Mouse (Mus musculus): ENCODE results near the gene Sept10.
"Not testable (repeated sequence)": the region's sequence is repeated elsewhere in the genome, so short reads cannot be mapped to it uniquely, and the experiment has no call there.

Sept10 gene

DNA sequence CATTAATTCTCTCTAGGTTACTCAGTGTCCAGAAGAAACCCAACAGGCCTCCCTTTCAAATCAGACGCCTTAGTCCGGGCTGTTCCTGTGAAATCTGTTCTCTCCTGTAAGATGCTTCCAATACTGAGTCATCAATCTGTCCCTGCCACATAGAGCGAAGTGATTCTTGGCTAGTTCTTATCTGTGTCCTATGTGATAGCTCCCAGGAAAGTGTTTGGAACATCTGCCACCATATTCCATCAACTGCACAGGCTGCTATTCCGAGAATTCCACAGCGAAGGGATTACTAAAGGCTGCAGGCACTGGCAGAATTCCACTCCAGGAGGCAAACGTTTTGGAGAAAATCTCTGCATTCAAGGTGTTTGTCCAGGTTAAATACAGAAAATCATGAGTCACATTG lies 94.0 kb downstream of the Sept10 start:
- DNase-seq (ENCODE audit: low read depth, low spot score) = peak; percentile 87

DNA sequence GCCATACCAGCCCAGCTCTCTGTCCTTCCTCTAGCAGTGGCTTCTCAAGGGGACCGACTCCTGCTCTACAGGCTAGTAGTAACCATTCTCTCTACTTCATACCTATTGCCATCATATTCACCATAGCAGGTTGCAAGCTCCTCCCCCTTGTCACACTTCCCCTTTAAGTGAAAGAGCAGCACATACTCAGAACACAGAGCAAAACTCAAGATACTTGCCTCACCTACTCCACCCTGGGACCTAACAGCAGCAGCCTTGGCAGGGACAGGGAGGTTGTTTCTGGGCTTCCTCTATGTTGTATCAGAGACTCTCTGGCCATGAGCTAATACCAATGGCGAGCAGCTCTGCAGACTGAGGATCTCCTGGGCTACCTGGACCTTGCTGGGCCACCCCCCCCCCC lies 96.2 kb downstream of the Sept10 start:
- no peak for DNase-seq (ENCODE audit: low read depth, low spot score)

DNA sequence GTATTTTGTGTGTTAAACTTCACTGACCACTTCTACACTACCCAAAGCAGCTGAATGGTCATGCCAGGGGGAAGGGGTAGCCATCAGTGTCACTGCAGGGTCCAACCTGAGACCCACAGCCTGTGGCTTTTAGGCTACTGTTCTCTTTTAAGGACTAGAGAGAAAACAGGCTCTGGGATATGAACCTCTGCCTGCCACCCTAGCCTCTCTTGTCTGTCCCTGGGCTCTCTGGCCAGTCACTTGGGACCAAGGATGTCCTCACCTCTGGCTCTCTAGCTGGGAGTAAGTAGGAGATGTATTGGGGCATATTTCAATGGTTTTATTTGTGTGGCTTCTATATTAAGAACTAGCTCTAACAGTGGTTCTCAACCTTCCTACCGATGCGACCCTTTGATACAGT lies 101.8 kb downstream of the Sept10 start:
- no peak for DNase-seq (ENCODE audit: low read depth, low spot score)

DNA sequence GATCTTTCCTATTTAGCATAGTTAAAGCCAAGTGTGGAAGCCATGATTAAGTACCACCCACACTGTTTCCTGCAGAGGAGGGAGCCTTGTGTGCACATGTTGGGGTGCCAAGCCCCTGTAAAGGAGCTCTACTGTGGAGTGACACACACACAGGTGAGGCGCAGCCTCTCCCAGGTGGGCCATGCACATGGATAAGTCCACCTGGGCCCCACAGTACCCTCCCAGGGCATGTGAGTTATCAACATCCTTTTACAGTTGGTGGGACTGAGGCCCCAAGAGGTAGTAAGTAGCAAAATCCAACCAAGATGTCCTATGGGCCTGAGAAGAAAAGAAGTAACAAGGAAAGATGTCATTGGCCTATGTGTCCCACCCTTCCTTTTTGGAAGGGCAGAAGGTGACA lies 102.6 kb downstream of the Sept10 start:
- DNase-seq (ENCODE audit: low read depth, low spot score) = no peak

DNA sequence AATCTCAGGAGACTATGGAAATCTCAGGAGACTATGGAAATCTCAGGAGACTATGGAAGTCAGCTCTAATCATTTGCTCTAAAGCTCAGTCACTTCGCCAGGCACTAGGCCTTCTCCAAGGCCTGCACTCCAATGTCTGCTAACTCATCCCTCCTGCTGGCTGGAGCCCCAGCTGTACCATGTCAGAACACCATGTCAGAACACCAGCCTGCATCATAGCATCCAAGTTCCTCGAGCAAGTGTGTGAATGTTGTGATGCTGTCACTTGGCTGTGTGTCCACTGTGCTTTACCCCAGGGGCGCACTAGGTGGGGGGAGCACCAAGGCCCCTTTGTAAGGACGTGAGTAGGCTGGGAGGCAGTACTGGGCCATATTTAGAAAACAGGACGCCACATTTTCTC lies 104.1 kb downstream of the Sept10 start:
- no peak for DNase-seq (ENCODE audit: low read depth, low spot score)

DNA sequence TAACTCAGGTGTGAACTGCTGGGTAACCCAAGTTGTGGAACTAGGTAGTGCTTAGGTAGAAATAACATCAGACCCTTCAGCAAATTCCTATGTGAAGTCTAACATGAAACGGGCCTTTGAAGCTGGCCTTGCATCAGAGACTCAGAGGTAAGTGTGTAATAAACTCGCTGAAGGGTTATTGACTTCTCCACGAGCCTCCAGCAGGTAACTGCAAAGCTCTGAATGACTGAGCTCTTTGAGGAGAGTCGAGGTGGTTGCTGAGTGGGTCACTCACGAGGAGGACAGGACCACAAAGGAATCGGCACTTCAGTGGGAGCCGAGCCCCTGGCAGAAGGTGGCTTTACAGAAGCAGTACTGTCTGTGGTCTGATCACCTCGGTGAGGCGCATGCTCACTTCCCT lies 105.3 kb downstream of the Sept10 start:
- DNase-seq (ENCODE audit: low read depth, low spot score) = no peak

DNA sequence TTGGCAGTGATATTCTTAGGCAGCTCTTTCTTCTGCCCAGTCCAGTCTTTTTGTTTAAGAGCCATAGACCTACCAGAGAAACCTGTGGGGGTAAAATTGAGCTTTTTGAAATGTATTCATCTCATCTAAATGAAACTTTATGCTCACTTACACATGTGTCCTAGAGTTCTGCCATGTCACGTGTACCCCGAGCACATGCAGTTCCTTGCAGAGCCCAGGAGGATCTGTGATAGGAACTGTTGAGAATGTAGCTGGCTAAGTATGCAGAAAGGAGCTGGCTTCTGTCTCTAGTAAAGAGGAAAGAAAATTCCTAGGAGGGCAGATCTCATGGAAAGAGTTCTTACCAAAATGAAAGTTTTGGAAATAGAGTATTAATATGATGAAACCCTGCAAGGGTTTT lies 106.0 kb downstream of the Sept10 start:
- peak; percentile 41 for DNase-seq (ENCODE audit: low read depth, low spot score)

DNA sequence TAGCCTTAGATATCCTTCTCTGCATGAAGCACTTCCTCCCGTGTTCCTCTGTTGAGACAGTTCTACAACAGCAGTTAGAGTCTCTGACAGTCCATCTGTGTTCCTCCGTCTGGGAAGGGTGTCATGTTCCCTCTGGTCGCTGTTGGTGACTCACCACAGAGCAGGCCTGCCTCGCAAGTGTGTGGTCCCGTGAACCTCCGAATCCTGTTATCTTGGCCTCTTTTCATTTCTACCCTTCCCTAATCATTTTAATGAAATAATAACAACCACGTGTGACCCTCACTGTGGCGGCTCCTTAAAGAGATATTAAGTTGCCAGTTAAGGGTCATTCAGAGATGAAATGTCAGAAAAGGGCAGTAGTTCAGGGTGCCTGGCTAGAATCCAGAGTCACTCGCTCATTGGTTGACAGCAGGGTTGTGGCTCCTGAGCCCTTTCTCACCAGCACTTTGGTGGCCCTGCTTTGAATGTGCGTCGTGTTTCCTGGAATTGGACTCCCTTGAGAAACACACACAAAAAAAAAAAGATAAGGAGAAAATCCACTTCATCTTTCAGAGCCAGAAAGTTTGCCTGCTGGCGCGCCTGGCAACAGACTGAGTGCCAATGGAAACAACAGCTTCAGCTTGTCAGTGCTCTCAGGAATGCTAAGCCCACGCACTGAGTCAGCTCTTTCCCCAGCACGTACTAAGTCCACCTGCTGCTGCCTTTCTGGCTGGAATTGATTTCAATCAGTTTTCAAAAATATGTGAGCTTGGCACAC lies 106.9 kb downstream of the Sept10 start:
- DNase-seq (ENCODE audit: low read depth, low spot score) = peak; percentile 95

DNA sequence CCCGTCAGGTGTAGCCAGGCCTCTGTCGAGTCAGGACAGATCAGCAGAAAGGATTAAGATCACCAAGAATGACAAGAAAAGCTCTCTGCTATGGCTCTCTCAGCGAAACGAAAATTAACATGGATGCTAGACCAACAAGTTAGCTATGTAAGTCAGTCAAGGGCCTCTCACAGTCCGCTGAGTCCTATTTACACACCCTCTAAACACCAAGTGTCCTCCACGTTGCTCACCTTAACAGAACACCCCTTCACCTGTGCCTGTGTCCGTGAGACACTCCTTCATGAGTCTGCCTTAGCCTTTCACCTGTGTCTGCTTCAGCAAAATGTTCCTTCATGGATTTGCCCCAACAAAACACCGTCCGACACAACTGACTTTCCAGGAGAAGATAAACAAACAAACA lies 108.3 kb downstream of the Sept10 start:
- DNase-seq (ENCODE audit: low read depth, low spot score) = no peak

DNA sequence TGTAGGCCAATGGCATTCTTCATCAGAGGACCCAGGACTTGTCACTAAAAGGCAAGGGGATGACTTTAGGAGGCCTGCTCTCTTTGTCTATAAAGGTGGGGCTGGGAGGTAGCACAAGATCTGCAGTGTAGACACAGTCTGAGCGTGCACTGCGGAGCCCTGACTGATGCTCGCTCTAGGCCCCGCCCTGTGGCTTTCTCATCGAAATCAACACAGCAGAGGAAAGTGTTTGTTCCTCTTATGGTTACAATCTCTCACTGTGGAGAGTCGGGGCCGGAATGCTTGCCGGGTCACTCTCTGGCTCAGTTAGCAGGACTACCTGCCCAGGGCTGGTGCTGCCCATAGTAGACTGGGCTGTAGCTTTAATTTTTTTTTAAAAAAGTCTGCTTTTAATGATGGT lies 108.9 kb downstream of the Sept10 start:
- DNase-seq (ENCODE audit: low read depth, low spot score) = no peak

DNA sequence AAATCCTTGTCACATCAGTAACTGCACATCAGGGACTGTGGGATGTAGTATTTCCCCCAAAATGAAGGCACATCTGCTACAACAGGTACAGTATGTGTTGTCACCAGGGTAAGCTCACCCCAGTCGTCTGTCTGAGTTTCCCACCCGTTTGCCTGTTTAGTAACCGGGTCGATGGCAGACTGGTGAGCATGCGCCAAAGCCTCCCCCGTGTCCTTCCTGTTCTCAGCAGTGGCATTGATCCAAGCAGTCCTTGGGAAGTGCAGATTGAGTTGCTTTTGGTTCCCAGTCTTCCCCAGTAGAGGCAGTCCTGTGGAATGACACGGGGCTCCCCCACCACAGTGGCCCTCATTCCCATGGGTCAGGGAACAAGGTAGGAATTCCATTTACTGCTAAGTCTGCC lies 111.3 kb downstream of the Sept10 start:
- peak; percentile 56 for DNase-seq (ENCODE audit: low read depth, low spot score)

DNA sequence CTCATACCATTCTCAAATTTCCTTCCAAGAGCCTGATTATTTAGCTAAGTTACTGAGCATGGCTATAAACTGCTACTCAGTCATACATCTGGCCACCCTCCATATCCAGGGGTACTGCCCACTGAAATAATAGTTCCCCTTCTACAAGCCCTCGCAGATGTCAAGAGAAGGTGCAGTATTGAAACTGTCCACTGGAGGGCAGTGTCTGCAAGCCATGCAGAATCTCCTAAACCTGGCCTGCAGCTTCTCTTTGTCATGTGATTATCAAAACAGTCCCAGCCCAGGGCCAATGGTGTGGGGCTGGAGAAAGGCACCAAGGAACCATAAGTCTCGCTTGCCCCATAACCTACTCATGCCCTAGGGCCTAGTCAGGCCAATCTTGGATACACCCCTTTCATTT lies 112.6 kb downstream of the Sept10 start:
- peak; percentile 80 for DNase-seq (ENCODE audit: low read depth, low spot score)

DNA sequence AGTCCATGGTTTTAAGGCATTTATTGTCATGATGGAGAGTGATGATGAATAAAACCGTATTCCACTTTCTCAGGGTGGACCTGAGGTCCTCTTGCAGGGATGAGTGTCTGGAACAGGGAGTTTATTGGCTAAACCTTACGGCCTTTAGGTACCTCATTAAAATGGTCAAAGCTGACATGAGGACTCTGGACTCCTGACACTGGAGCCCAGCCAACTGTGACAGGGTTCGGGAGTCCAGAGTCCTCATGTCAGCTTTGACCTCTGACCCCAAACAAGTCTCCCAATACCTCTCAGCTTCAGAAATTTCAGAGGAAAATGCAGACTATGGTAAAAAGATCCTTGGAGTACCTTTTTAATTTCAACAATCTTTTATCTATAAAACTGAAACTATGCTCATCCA lies 115.0 kb downstream of the Sept10 start:
- no peak for DNase-seq (ENCODE audit: low read depth, low spot score)

DNA sequence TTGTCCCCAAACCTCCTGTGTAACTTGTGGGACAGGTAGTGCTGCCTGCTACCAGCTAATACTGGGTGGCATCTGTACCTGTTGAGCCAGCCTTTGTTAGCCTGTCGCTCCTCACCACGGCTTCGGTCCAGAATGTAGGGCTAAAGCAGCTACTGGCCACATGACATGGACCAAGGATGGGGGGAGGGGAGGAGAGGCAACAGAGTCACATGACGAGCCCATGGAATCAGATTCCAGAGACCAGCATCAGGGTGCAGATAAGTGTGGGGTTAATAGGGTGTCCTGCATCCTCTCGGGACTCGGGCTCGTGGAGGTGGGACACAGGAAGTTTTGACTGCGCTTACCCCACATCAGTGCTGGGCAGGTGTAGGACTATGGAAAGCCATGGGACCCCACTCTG lies 115.8 kb downstream of the Sept10 start:
- DNase-seq (ENCODE audit: low read depth, low spot score) = no peak

DNA sequence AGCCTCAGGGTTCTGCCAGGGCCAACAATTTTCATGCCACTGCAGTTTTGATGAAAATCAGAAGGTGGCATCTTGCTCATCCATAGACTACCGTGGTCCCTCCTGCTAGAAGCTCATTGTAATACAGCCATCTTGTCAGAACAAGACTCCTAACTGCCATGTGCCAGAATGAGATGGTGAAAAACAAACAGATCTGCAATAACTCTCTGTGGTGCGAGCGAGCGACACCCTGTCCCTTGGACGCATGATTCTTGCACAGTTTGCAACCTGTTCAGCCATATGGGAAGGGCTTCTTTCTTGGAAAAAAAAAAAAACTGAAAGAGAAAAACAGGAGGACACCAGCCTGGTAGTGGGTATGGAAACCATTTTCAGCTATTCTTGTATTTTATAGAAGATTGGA lies 117.0 kb downstream of the Sept10 start:
- peak; percentile 65 for DNase-seq (ENCODE audit: low read depth, low spot score)

DNA sequence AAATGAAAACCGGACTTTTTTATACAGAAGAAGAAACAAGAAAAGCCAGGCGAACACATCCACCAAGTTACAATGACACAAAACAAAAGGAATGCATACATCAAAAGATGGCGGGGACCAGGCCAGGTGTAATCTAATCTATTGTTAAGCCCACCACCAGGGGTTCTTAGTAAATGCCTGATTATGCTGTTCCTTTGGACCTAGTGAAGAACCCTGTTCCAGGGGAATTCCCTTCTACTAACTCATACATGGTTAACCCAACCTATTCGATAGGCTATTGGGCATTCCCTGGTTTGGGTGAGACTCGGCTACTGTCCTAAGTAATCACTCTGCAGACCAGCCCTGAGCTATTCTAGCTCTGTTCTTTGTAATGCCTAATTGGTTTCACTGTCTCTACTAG lies 118.6 kb downstream of the Sept10 start:
- not testable (repeated sequence) for DNase-seq (ENCODE audit: low read depth, low spot score)

DNA sequence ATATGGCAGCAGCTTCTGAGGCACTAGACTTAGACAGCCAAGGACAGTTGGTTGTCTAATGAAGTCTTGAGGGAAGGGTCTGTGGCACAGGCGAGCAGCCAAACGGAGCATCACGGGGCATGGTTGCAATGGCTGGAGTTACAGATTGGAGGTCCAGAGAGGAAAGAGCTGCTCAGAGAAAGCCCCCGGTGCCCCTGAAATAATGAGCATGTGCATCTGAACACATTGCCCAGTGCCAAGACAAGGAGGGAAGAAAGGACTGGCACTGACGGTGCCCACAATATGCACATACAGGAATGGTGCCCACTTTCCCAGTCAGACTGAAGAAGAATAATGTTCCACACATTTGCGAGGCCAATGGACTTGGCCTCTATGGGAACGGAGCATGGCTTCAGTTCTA lies 129.7 kb downstream of the Sept10 start:
- no peak for DNase-seq (ENCODE audit: low read depth, low spot score)
